ENCODE assay signal across 8 mouse cellular contexts in the genomic region with DNA sequence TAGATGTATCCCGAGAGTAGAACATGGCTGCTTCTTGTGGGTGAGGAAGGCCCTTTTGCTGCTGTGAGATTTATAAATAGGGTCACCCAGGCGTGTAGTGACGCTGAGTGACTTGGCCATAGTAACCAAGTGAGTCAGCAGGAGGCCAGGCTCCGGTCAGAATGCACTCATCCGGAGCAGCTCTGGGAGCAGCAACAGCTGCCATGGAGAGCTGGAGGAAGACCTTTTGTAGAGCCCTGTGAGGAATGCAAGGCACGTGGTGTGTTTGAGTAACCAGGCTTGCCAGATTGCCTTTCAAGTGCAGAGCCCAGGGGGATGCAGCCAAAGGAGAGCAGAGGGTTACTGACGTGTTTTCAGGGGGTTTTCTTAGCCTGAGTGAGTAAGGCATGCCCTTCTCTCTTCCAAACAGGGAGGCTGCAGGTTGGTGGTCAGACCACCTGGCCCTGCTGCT.
DNase-seq lines count a peak whose midpoint lies in the region; ATAC-seq and TF ChIP-seq lines count a peak whose summit lies in the region.

No protein-coding gene starts in this region.

- peak overlapping the region; percentile 46; the same call in 1 of the 2 replicates for H3K27ac ChIP-seq in forebrain, embryonic 14.5 days (ENCODE audit: low read depth, low read length)
- H3K27ac ChIP-seq in heart, postnatal 0 days (ENCODE audit: low read depth): peak overlapping the region; percentile 86
- no peak overlapping the region for H3K27ac ChIP-seq in liver, embryonic 12.5 days
- 0 out of 2 replicates have a peak overlapping the region, but pooled peaks have one; percentile 35 for H3K27ac ChIP-seq in neural tube, embryonic 14.5 days (ENCODE audit: low read depth, low read length)

- WGBS in forebrain, embryonic 14.5 days: under 1% methylated on average over 7 of the region's 7 CpGs
- 2% methylated on average over 7 of the region's 7 CpGs for WGBS in heart, postnatal 0 days
- WGBS in liver, embryonic 12.5 days (ENCODE audit: insufficient replicate concordance): 22% methylated on average over 7 of the region's 7 CpGs
- WGBS in neural tube, embryonic 14.5 days: 1% methylated on average over 7 of the region's 7 CpGs

- no peaks in the 10 kb centered on the region for H3K27me3 ChIP-seq in megakaryocyte, embryonic 14.5 days (replicated peaks)
- no peaks in the 10 kb centered on the region for H3K27me3 ChIP-seq in forebrain, embryonic 14.5 days (replicated peaks; ENCODE audit: control insufficient read depth, insufficient read depth, low read length)
- no peaks in the 10 kb centered on the region for H3K27me3 ChIP-seq in heart, postnatal 0 days (ENCODE audit: control insufficient read depth, insufficient read depth, low read length)
- H3K27me3 ChIP-seq in liver, embryonic 12.5 days (replicated peaks): no peaks in the 10 kb centered on the region
- no peaks in the 10 kb centered on the region for H3K27me3 ChIP-seq in neural tube, embryonic 14.5 days (ENCODE audit: control insufficient read depth, insufficient read depth, low read length)

- no peaks in the 10 kb centered on the region for H3K36me3 ChIP-seq in megakaryocyte, embryonic 14.5 days (replicated peaks; ENCODE audit: low read length)
- H3K36me3 ChIP-seq in forebrain, embryonic 14.5 days (ENCODE audit: control insufficient read depth, insufficient read depth, low read length): no peaks in the 10 kb centered on the region
- no peaks in the 10 kb centered on the region for H3K36me3 ChIP-seq in heart, postnatal 0 days (replicated peaks; ENCODE audit: control insufficient read depth, insufficient read depth, low read length)
- no peaks in the 10 kb centered on the region for H3K36me3 ChIP-seq in liver, embryonic 12.5 days
- H3K36me3 ChIP-seq in neural tube, embryonic 14.5 days (ENCODE audit: control insufficient read depth, insufficient read depth, low read length): no peaks in the 10 kb centered on the region

- peak overlapping the region; percentile 22; the same call in 1 of the 2 replicates for H3K4me2 ChIP-seq in forebrain, embryonic 14.5 days (ENCODE audit: low read length)
- H3K4me2 ChIP-seq in heart, postnatal 0 days (ENCODE audit: low read depth, low read length): peak overlapping the region; percentile 27
- no peak overlapping the region for H3K4me2 ChIP-seq in liver, embryonic 12.5 days
- H3K4me2 ChIP-seq in neural tube, embryonic 14.5 days (ENCODE audit: low read depth, low read length): no peak overlapping the region

- H3K9ac ChIP-seq in forebrain, embryonic 14.5 days (ENCODE audit: low read length): 0 out of 2 replicates have a peak overlapping the region, but pooled peaks have one; percentile 5
- H3K9ac ChIP-seq in heart, postnatal 0 days (replicated peaks; ENCODE audit: low read depth, low read length): no peak overlapping the region
- no peak overlapping the region for H3K9ac ChIP-seq in liver, embryonic 12.5 days
- no peak overlapping the region for H3K9ac ChIP-seq in neural tube, embryonic 14.5 days (replicated peaks; ENCODE audit: low read depth, low read length)

- TF ChIP-seq CTCF in heart, postnatal 0 days (IDR thresholded peaks at IDR 0.05; ENCODE audit: low read depth): no peak

- no peak for ATAC-seq in megakaryocyte, adult 5-6 weeks (ENCODE audit: poor library complexity, severe bottlenecking)
- ATAC-seq in forebrain, embryonic 14.5 days: peak; percentile 97
- peak; percentile 98 for ATAC-seq in heart, postnatal 0 days (ENCODE audit: insufficient read depth, low read depth)
- ATAC-seq in liver, embryonic 12.5 days: peak; percentile 72; the same call in 1 of the 2 replicates
- ATAC-seq in neural tube, embryonic 14.5 days (ENCODE audit: low read depth): peak; percentile 96

- TF ChIP-seq EP300 in heart, postnatal 0 days (IDR thresholded peaks at IDR 0.05; ENCODE audit: low read depth): no peak

- peaks cover 17% of the 10 kb centered on the region for H3K4me1 ChIP-seq in megakaryocyte, embryonic 14.5 days
- H3K4me1 ChIP-seq in forebrain, embryonic 14.5 days (ENCODE audit: control insufficient read depth, insufficient read depth, low read length): peaks cover 13% of the 10 kb centered on the region
- H3K4me1 ChIP-seq in heart, postnatal 0 days (ENCODE audit: control insufficient read depth, insufficient read depth): 0 out of 2 replicates have a peak, but pooled peaks cover 8% of the 10 kb centered on the region
- no peaks in the 10 kb centered on the region for H3K4me1 ChIP-seq in liver, embryonic 12.5 days
- H3K4me1 ChIP-seq in neural tube, embryonic 14.5 days (ENCODE audit: control insufficient read depth, insufficient read depth, low read length): 0 out of 2 replicates have a peak, but pooled peaks cover 4% of the 10 kb centered on the region

- H3K9me3 ChIP-seq in megakaryocyte, embryonic 14.5 days: no peaks in the 10 kb centered on the region
- H3K9me3 ChIP-seq in forebrain, embryonic 14.5 days (replicated peaks; ENCODE audit: control insufficient read depth, low read length): no peaks in the 10 kb centered on the region
- H3K9me3 ChIP-seq in heart, postnatal 0 days (replicated peaks; ENCODE audit: control insufficient read depth, low read length): no peaks in the 10 kb centered on the region
- H3K9me3 ChIP-seq in liver, embryonic 12.5 days (replicated peaks): no peaks in the 10 kb centered on the region
- no peaks in the 10 kb centered on the region for H3K9me3 ChIP-seq in neural tube, embryonic 14.5 days (ENCODE audit: control insufficient read depth, low read length)

- peak; percentile 86 for DNase-seq in forebrain, embryonic 14.5 days (ENCODE audit: low spot score)
- peak; percentile 85 for DNase-seq in heart, postnatal 0 days (ENCODE audit: low spot score)
- peak; percentile 84 to 95 for DNase-seq in kidney, postnatal 36 days
- DNase-seq in urinary bladder, postnatal 14 days (ENCODE audit: low spot score): peak; percentile 74

- H3K4me3 ChIP-seq in megakaryocyte, embryonic 14.5 days (replicated peaks): peak overlapping the region; percentile 69
- no peak overlapping the region for H3K4me3 ChIP-seq in forebrain, embryonic 14.5 days (ENCODE audit: low read depth, low read length)
- H3K4me3 ChIP-seq in heart, postnatal 0 days (ENCODE audit: low read depth, low read length): no peak overlapping the region
- no peak overlapping the region for H3K4me3 ChIP-seq in liver, embryonic 12.5 days
- H3K4me3 ChIP-seq in neural tube, embryonic 14.5 days (ENCODE audit: low read depth, low read length): no peak overlapping the region

Comparison
In these comparisons a context has a peak if more than half of its experiments do, and no peak if none do; other contexts are left out.
1. H3K4me2 ChIP-seq: peak in forebrain, embryonic 14.5 days (single experiment) and heart, postnatal 0 days (single experiment); none in liver, embryonic 12.5 days (single experiment) and neural tube, embryonic 14.5 days (single experiment).
2. Peak in every context shown above with its lines, with median percentiles within 50 percentile points of each other: DNase-seq.